37 mouse cellular contexts compared by ENCODE assay signal in the genomic region with DNA sequence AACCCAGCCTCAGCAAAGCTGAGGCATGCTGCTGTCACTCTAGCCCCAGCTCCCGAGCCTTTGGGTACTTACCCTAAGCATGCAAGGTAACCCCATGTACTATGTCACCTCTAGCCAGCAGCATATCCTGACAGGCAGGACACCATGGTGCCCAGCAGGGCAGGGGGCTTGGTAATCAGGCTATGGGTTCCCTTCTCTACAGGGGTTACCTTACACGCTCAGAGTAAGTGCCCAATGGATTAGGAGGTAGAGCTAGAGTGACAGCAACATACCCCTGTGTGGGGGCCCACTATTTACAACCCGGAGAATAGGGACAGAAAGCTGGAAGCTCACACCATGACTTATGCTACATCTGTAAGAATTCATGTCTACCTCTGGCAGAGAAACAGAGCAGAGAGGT. TPM values are rescaled to one million over a fixed set of nuclear protein-coding genes. Genes with fewer than 3 reads are reported as not detected.
"Had no signal": no experiment of that assay in that cellular context is flagged by ENCODE, and none has a peak within 500 bp of the region (broad histone marks: within the 10 kb centered on the region; RNA-seq: fewer than 3 reads in every experiment).

No protein-coding gene starts in this region.

- H3K9ac ChIP-seq: limb, embryonic 12.5 days; limb, embryonic 13.5 days; limb, embryonic 15.5 days; liver, embryonic 12.5 days; liver, embryonic 13.5 days; liver, embryonic 14.5 days; liver, embryonic 15.5 days; liver, postnatal 0 days; lung, embryonic 14.5 days; lung, embryonic 15.5 days; midbrain, embryonic 12.5 days; midbrain, embryonic 13.5 days; neural tube, embryonic 12.5 days had no signal

- DNase-seq: left cerebral cortex, postnatal 4 days; liver; liver, embryonic 13.5 days; liver, postnatal 0 days; lung, adult 18-20 months; lung, adult 2 months; lung, embryonic 14.5 days; lung, postnatal 10 days; lung, postnatal 14 days; lung, postnatal 36 days; lung, postnatal 4 days; midbrain, embryonic 14.5 days had no signal

- H3K9me3 ChIP-seq: limb, embryonic 10.5 days; limb, embryonic 12.5 days; limb, embryonic 13.5 days; limb, embryonic 15.5 days; liver, embryonic 12.5 days; liver, embryonic 13.5 days; liver, embryonic 15.5 days; lung, embryonic 15.5 days; megakaryocyte, embryonic 14.5 days; midbrain, embryonic 10.5 days; midbrain, embryonic 12.5 days; midbrain, embryonic 13.5 days; neural tube, embryonic 12.5 days had no signal

- H3K27ac ChIP-seq: left cerebral cortex, adult 2 months; limb, embryonic 10.5 days; limb, embryonic 12.5 days; limb, embryonic 13.5 days; limb, embryonic 15.5 days; liver, embryonic 12.5 days; liver, embryonic 13.5 days; liver, embryonic 14.5 days; liver, embryonic 15.5 days; lung, embryonic 15.5 days; macrophage; midbrain, embryonic 10.5 days; midbrain, embryonic 12.5 days; midbrain, embryonic 13.5 days; neural tube, embryonic 12.5 days had no signal

- H3K4me3 ChIP-seq: left cerebral cortex, adult 2 months; limb, embryonic 10.5 days; limb, embryonic 12.5 days; limb, embryonic 13.5 days; limb, embryonic 15.5 days; liver, embryonic 12.5 days; liver, embryonic 13.5 days; liver, embryonic 15.5 days; lung, embryonic 15.5 days; megakaryocyte, embryonic 14.5 days; midbrain, embryonic 10.5 days; midbrain, embryonic 12.5 days; midbrain, embryonic 13.5 days; myocyte; neural tube, embryonic 12.5 days had no signal

- H3K27me3 ChIP-seq: limb, embryonic 12.5 days; limb, embryonic 13.5 days; limb, embryonic 15.5 days; liver, embryonic 12.5 days; liver, embryonic 13.5 days; liver, embryonic 15.5 days; lung, embryonic 15.5 days; megakaryocyte, embryonic 14.5 days; midbrain, embryonic 12.5 days; midbrain, embryonic 13.5 days; neural tube, embryonic 12.5 days had no signal

- ATAC-seq: liver, embryonic 12.5 days; liver, postnatal 0 days; lung, postnatal 0 days; midbrain, embryonic 13.5 days; midbrain, embryonic 16.5 days had no signal

- H3K4me2 ChIP-seq: limb, embryonic 12.5 days; limb, embryonic 13.5 days; limb, embryonic 15.5 days; liver, embryonic 11.5 days; liver, embryonic 12.5 days; liver, embryonic 13.5 days; liver, embryonic 15.5 days; lung, embryonic 14.5 days; lung, embryonic 15.5 days; midbrain, embryonic 11.5 days; midbrain, embryonic 12.5 days; midbrain, embryonic 13.5 days; neural tube, embryonic 12.5 days had no signal

- H3K4me1 ChIP-seq: limb, embryonic 10.5 days; limb, embryonic 12.5 days; limb, embryonic 13.5 days; limb, embryonic 15.5 days; liver, embryonic 12.5 days; liver, embryonic 13.5 days; liver, embryonic 15.5 days; lung, embryonic 15.5 days; midbrain, embryonic 10.5 days; midbrain, embryonic 12.5 days; midbrain, embryonic 13.5 days; neural tube, embryonic 12.5 days had no signal

RNA-seq across cellular contexts. Expression of a gene that starts 39.6 kb away (rescaled TPM):
- total RNA-seq: liver, adult 2 months; megakaryocyte progenitor cell, adult 5-6 weeks; megakaryocyte, adult 5-6 weeks; megakaryocyte-erythroid progenitor cell, adult 5-6 weeks; monocyte, adult 5-6 weeks had no signal
- polyA plus RNA-seq: limb, embryonic 10.5 days; liver, adult 2 months; macrophage had no signal
